Mouse (Mus musculus): Measurements from ENCODE around the gene Islr.

Gene Islr

DNA sequence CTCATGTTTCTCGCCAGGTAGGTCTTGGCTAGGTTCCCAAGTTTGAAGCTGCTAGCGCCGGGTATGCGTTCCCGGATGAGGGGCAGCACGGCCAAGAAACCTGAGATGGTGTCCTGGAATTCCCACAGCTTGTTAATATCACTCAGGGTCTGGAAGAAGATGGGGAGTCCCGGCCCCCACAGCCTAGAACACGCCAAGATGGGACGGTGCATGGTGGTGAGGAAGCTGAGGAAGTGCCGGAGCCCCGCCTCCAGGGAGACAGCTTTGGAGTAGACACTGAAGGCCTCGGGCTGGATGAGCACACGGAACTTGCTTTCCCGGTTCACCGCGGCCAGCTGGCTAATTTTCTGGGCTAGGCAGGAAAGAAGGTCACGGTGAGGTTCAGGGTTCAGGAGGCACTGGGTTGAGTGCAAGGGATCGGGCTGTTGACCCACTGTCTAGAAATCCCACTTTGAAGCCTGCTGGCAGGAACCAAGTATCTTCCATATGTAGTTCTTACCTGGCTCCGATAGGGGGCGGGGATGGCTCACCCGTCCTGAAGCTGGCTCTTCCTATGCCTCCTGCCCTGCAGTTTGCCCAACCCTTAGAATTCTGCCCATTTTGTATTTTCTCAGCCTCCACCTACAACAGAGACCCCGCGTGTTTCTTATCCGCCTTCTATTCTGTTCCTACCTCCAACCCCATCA, 16.3 kb upstream of the Islr start:
- peak; percentile 63 for DNase-seq

DNA sequence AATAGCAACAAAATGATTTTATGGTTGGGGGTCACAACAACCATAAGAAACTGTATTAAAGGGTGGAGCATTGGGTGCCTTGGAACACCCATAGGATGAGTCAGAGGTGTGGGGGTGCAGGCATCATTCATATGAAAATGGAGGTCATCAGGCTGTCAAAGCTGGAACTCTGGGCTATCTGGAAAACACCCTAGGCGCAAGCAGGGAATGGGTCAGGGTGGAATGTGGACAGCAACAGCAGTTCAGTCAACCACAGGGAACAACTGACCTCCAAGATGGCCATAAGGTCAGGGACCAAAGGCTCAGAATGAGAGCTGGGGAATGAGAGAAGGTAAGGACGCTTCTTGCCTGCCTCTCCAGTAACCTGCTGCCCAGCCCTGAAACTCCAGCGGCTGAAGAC, 14.4 kb upstream of the Islr start:
- DNase-seq, result no peak

DNA sequence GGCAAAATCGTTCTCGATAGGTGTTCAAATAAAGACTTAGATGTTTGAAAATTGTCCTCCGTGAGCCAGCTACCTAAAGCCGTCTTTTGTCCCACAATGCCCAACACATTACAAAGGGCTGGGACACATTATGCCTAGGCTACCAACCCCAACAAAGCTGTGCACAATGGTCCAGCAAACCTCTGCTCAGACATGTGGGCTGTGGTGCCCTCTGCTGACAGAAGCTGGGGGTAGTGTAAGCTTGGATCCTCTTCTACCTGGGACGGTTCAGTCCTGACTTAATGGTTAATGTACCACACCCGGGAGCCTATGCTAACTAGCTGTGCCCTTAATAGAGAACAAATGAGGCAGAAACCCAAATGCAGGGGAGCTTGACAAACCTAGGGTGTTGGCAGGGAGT, 12.3 kb upstream of the Islr start:
- DNase-seq, result peak; percentile 49

DNA sequence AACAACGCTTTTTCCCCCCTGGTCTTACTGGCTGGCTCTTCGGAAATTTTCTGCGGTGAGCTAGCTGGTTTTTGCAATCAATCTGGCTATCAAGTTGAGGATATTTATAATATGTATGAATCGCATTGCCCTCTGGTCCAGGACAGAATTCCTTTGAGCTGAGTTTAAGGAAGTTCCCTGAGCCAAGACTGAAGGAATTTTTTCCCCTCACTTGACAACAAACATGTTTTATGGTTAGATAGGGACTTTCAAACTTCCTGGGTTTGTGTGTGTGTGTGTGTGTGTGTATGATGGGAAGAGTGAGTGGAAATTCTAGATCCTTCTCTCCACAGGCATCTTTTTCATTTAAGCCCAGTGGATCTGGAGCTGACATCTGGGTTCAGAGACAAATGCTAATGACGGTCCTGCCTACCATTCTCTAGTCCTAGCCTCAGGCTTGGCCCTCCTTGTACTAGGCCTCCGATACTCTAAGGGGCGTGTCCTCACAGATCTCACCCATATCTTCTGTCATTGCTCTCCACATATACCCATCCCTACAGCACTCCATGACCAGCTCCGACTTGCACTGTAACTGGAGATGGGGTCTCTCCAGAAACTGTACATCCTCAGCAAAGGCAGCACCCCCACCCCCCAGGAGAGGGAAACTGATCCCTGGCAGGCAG, 10.5 kb upstream of the Islr start:
- DNase-seq, result no peak

DNA sequence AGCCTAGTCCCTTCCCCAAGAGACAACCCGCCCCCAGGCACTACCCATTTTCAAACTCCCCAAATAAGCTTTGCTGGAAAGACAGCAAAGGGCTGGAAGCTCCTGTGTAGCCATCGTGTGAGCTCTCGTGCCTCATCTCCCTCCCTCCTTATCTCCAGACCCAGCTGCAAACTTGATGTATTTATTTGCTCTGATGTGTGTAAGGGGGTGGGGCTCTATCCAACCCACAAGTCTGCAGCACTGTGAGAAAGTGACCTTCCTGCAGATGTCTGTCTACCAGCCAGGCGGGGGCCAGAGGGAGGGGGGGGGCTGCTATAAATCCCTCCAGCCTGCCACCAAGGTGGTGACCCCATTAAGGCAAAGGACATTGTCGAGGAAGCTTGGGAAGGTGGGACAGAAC, 9.8 kb upstream of the Islr start:
- DNase-seq, result peak; percentile 33

DNA sequence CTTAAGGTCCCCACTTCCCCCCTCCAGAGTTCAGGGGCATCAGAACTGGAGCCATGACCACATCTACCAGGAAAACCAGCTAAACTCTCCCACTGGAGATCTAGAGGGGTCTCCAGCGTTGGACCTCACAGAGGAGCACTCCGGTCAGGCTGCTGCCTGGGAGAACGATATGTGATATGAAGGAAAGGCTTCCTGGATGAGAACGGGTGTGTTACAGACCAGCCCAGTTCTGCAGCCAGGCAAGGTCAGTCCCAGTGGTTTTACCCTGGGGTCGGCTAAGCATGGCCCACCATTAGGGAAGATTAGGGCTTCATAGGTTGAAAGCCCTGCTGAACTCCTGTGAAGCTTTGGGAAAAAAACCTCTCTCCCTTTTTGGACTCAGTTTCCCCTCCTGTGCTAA, 9.3 kb upstream of the Islr start:
- no peak for DNase-seq

DNA sequence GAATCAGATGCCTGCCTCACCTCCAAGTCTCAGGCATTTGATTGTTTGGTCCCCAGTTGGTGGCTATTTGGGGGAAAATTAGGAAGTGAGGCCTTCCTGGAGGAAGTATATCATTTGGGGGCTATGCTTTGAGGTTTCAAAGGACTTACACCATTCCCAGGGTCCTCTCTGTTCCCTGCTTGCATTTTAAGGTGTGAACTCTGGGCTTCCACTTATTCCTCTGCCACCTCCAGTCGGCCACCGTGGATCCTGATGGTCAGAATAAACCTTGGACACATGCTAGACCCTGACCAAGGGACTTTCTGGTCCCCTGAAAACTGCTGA, 6.2 kb upstream of the Islr start:
- no peak for DNase-seq

DNA sequence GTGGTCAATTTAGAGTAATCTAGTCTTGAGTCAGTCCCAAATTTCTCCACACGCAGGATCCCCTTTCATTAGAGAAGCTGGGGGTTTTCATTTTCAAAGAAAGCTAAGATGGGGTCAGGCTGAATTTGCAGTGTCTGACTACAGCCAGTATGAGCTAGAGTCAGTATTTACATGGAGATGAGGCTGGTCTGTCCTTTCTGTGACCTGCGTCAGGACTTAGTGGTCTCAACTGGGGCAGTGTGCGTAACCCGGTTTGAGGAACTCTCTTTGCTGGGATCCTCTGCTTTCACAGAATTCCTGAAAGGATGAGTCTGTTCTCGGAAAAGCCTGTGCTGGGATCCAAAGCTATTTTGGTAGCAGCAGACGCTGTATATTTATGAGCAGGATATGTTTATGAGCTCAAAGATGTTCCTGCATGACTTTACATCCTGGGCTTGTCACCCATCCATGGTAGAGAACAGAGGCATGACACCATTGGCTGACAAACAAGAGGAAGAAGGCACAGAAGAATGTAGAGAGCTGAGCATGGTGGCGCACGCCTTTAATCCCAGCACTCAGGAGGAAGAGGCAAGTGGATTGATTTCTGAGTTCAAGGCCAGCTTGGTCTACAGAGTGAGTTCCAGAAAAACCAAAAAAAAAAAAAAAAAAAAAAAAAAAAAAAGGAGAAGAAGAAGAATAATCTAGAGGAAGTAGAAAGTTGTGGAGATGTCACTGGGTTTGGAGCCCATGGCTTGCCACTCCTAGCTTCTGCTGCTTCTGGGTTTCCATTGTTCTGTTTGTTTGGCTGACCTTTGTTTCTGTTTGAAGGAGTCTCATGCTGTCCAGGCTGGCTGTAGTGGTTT, 5.6 kb upstream of the Islr start:
- DNase-seq, result no peak

DNA sequence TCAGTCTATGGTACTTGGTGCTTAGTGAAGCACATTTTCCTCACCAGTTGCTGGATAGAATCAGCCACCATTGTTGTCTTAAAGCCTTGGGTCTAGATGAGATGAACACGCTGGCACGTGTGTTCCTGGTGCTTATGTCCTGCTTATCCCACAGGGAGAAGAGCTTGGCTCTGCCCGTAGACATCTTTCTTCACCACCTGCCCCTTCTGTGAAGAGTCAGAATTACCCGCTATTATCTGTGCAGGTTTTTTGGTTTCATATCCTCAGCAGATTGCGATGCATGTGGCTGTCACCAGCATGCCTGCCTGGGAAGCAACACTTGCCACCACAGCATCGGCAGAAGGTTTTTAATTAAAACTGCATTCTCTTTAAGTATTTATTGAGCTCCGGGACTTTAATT, 1.9 kb upstream of the Islr start:
- no peak for DNase-seq

DNA sequence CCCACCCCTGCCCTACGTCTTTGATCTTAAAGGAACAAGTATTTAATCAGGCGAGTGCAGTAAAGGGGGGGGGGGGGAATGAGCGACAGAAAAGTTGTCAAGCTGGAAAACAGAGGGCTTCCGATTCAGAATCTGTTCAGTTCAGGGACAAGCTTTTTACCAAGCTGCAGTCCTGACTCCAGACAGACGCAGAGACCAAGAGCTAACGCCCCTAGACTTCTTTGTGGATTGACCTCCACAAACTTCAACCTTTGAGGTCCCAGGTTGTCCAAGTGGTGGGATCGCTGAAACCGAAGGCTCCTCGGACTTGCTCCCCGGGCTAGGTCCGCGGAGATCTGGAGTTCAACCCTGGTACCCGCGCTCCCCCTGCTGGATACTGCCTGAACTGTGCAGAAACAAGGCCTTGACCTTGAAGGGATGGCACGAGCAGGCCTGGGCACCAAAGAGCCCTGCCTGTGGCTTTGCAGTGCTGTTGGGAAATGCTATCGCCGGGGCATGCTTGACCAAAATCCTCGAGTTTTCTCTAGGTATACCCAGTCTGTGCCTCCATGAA, 418 bp upstream of the Islr start:
- DNase-seq, result peak; percentile 91

DNA sequence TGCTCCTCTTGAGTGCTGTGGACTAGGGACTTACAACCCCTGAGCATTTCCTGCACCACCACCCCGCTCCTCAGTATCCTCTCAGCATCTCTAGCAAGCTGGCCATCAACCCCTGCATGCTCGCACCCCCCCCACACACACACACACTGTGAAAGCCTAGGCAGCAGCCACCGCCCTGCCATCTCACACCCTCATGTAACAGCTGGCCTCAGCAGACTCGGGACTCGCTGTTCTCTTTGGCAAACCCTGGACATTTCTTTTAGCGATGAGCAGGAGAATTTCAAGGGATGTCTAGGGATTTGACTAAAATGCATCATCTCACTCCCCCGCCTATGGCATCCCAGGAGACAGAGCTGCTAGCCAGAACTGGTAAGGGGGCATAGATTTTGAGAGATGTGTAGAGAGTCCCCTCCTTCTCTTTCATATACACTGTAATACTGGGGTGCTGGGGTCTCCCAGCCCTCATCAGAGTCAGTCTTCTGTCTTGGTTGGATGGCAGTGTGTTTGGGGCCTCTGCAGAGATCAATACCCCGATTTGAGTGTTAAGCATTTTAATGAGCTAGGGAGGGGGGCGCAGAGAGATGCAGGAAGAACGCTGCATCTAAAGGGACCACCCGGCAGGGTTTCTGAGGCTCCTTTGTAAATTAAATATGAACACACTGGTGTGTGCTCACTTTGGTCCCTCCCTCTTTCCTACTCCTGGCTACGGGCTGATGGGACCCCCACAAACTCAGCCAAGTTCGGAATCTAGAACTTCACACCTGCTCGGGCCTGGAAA, 1.2 kb downstream of the Islr start:
- DNase-seq, result peak; percentile 31

DNA sequence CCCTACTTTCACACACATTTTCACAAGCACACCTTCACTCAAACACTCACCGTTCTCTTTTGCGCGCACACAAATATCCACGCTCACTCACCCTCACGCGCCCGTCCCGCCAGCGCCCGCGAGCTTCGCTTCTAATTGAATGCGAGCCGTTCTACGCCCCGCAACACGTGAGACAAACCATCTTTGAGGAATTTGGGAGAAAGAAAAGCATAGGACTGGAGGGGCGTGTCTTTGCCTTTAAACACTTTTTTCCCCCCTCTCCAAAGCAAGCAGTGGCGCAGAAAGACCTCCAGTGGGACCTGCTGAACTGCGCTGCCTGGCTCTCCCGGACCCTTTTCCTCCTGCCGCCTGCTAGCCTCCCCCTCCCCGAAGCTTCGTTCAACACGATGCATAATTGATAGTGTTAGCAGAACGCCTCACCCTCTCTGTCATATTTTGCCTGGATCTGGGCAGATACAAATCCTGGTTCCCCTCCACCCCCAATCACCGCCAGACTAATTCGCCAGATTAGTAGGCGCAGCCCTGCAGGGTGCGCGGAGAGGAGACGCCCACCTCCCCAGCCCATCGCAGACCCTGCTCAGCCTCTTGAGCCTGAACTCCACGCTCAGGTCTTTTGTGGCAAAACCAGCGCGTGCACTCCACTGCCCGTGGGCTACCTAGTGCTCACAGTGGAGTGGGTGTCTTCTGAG, 2.1 kb downstream of the Islr start:
- peak; percentile 54 for DNase-seq

DNA sequence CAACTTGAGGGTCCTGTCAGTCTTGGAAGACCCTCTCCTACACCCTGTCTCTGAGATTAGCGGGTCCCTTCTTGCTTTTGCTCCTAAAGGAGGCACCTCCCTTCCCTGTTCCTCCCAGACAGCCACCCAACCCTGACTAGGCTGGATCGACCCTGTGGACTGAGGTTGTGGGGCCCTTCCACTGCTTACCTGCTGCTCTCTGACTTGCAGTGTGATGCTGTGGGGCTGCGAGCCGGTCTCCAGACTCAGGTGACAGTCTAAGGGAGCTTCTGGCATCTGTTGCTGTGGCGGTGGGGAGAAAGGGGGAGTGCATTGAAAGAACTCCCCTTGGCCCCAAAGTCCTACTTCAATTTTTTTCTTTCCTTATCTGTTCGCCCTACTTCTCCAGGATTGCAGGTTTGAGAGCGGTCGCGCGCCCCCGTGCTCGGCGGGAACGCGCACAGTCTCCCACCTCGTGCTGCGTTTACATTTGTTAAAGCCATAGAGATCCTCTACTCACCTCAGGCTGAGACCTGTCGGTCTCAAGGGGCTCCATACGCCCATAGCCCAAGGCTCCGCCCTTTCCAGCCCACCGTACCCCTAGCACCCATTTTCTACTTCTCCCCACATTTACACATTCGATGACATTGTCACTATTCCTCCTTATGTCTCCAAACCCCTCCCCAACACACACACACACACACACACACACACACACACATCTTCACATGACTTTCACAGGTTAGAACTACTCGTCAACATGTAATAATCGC, 2.8 kb downstream of the Islr start:
- DNase-seq, result peak; percentile 34

DNA sequence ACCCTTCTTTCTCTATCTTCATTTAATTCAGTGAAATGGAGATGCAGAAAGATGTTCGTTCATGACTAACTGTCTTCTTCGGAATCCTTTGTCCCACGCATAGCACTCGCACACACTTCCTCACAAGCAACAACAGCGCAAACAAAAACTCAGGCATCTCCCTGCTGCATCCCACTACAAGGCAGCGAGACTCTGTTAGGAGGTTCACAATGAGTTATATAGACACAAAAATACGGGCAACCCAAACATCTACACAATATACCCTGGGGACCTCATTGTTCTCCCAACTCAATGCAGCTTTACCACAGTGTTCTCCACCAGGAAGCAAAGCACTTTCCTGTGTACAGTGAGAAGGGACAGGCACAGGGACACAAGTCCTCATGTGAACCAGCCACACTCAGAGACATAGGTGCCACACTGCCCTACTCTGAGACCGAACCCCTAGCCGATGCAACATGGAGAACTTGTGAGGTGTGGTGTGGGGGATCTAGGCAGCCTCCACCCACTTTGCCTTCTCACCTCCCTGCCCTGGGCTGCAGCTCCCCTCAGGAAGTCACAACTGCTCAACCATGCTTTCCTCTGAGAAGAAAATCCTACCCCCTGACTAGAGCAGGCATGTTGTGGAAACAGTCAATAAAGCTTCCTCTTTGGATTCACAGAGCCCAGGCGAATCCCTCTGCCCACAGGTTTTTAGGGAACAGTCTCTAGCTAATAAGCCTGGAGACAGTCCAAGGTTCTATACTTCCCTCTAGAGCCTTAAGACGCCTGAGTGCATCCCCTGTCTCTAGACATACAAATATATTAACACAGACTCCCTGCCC, 3.6 kb downstream of the Islr start:
- no peak for DNase-seq

DNA sequence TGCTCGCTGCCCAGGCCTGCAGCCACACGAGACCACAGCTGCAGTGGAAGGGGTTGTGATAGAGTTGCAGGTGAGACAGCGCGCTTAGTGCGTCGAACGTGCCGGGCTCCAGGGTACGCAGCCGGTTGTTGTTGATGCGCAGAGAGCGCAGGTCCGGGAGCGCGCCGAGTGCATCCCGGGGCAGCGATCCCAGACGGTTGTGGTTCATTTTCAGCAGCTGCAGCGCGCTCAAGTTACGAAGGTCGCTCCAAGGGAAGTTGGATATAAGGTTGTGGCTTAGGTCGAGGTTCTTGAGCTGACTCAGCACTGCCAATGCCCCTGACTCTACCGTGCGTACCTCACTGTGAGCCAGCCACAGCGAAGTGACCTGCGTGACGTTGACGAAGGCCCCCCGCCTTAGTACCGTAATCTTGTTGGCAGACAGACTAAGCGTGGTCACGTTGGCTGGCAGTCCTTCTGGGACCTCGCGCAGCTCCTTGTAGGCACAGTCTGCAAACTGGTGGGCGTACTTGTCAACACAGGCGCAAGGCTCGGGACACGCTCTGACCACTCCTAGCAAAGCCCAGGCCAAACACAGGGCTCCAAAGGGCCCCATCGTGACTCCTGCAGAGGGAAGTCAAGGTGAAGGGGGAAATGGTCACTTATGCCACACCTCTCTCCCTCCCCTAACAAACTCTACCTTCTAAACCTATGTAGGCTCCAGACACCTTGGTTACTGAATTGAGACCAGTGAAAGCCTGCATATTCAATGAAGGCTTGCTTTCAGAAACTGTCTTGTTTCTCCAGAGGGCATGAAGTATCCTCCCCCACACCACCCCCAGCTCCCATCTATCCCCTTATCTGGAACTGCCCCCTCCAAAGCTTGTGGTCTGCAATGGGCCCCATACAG, 4.5 kb downstream of the Islr start:
- DNase-seq, result peak; percentile 54

DNA sequence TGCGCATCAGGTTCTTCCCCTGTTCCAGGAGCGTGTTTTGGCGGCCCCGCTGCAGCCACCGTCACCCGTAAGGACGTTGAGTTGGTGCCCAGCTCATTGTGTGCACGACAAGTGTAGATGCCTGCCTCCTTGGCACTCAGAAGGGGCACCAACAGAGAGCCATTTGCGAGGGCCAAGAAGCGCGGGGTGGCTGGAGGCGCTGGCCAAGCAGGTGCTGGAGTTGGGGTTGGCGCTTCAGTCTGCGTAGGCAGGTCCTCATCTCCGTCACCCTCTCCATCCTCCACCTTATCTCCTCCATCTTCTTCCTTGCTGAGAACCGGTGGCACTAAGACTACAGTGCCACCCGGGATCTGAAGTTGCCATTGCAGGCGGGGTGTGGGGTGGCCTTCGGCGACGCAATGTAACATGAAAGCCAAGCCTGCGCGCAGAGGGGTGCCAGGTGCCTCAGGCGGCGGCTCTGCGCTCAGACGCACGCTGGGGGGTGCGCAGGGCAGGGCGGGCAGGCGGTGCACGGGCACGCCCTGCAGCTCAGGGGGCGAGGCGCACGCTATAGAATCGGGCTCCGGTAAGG, 5.2 kb downstream of the Islr start:
- DNase-seq, result peak; percentile 48

DNA sequence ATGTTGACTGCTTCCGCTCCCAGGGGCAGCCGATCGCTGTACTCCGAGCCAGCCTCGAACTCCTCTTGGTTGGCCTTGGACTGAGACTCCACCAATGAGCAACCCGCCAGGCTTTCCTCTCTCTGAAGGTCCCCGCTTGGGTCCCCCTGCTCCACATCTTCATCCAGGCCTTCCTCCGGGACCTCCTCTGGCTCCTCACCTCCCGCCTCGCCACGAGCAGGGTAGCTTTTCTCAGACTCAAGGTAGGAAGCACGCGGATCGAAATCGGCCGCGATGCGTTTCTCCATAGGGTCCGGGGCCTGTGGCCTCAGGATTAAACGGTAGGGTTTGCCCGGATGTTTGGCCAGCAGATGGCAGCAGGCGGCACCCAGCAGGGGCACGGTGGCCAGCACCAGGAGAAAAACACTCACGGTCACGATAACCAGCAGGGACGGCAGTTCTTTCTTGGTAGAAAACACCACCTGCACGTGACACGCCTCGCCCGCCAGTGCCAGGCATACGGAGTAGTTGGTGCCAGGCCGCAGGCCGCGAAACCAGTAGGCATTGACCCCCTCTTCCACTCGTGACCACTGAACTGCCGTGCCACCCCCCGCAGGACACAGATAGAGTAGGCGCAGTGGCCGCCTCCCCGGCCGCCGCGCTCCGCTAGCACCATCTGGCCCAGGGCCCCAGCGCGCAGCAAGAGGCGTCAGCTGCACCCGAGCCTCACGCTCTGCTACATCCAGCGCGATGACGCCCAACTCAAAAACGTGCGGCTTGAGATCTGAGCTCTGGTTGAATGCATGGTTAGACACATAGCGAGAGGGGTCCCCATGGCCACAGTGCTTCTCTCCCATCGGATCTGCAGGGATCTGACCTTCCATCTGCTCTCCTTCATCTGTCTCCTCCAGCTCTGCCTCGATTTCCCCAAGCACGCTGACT, 6.1 kb downstream of the Islr start:
- DNase-seq, result peak; percentile 77
